Mouse (Mus musculus): ENCODE data around the gene Slc12a3. TPM values are rescaled to one million over a fixed set of nuclear protein-coding genes. Genes with fewer than 3 reads are reported as not detected.

The Slc12a3 gene
- total RNA-seq (2023): 0.30 TPM

DNA sequence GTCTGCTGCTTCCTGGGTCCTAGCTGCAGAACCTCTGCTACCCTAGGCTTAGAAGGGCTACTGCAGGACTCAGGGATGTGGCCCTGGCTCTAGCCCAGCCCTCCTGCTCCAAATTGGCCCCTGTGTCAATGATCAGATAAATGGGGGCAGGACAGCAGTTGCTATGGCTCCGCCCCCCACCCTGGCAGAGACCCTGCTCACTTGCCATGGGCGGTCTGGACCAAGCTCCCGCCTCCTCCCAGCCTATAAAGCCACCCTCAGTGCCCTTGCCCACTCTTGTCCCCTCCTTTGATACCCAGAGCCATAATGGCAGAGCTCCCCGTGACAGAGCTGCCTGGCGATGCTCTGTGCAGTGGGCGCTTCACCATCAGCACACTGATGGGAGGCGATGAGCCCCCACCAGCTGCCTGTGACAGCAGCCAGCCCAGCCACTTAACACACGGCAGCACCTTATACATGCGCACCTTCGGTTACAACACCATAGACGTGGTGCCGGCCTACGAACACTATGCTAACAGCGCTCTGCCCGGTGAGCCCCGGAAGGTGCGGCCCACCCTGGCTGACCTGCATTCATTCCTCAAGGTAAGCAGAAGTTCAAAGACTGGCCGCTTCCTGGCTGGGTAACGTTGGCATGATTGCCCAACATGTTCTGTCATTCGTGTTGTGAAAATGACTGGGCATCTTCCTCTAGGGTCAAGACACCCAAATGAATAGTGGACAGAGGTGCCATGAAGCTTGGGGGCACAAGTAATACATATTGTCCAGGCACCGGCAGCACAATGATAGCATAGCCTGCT is at the start of gene Slc12a3:
Gene Slc12a3, plus strand, starts transcription at position 270 of the 797 bp plus-strand sequence.

GRCm38 (mm10) chr8:94386214-94387026 is 57.4 kb downstream of the Slc12a3 start, which contains the start of gene Herpud1:
TSS of gene Herpud1 (plus strand) at chr8:94386438.

Other genes starting within 250 kb of the Slc12a3 start
- 12.1 TPM for gene Bbs2, start 230.3 kb upstream of the Slc12a3 start, total RNA-seq (2023)
- gene Mt4, start 192.0 kb upstream of the Slc12a3 start, total RNA-seq (2023): not detected
- gene Mt3, start 176.6 kb upstream of the Slc12a3 start, total RNA-seq (2023): not detected
- not detected for gene Mt2, start 156.5 kb upstream of the Slc12a3 start, total RNA-seq (2023)
- 1.6 TPM for gene Mt1, start 150.1 kb upstream of the Slc12a3 start, total RNA-seq (2023)
- 27.0 TPM for gene Nup93, start 114.6 kb upstream of the Slc12a3 start, total RNA-seq (2023)
- 187 TPM for gene Herpud1, start 57.2 kb downstream of the Slc12a3 start, total RNA-seq (2023)
- 353 TPM for gene Nlrc5, start 105.2 kb downstream of the Slc12a3 start, total RNA-seq (2023)
- 2.6 TPM for gene Cpne2, start 203.8 kb downstream of the Slc12a3 start, total RNA-seq (2023)